Mouse (Mus musculus) stomach, postnatal 0 days (tissue): ENCODE measurements around the gene Dchs1.

Experiments
- CTCF ChIP-seq: IDR thresholded peaks from 2 replicates; pipeline ENCODE4 v1.5.1; 2016; ENCODE audit warnings: antibody characterized with exemption, low read depth, mild to moderate bottlenecking, moderate library complexity
- EP300 ChIP-seq: optimal IDR thresholded peaks from 2 replicates; pipeline ENCODE3; 2016; ENCODE audit warnings: antibody characterized with exemption

DNA sequence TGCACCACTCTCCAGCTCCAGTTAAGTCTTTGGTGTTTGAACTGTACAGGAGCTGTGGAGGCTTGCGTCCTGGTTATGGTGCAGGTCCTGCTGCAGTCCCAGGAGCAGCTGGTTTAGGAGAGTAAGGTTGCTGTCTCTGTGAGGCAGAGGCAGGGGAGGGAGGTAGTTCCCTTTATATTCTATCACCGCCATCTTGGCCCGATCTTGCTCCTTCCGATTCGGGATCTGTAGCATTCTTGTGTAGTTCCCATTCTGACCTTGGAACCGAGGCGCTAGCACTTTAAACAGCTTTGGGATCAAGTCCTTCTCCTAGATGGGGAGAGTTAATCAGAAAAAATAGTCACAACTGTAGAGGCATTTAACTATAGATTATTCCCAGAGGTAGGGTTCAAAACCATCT, 22.4 kb upstream of the Dchs1 start:
- TF ChIP-seq CTCF (no peak), EP300 (no peak)
